Mouse (Mus musculus): ENCODE results near the gene Cyb5r1. TPM values are rescaled to one million over a fixed set of nuclear protein-coding genes. Genes with fewer than 3 reads are reported as not detected.
A peak's percentile ranks its signal among the peaks of the same experiment; 100 is the strongest.
"Not testable (repeated sequence)": the region's sequence is repeated elsewhere in the genome, so short reads cannot be mapped to it uniquely, and the experiment has no call there.

The Cyb5r1 gene
- polyA plus RNA-seq, 1 experiment from 2014 or later: 19.4 TPM

- ATAC-seq (replicated peaks); H3K27me3 ChIP-seq; H3K4me1 ChIP-seq; H3K4me3 ChIP-seq; H3K27ac ChIP-seq (replicated peaks); H3K9me3 ChIP-seq; H3K4me2 ChIP-seq (replicated peaks); H3K9ac ChIP-seq (replicated peaks); H3K36me3 ChIP-seq: not testable (repeated sequence)
- 89% methylated on average over 1 of the region's 1 CpGs for WGBS
Measured at GRCm38 (mm10) chr1:134443288-134443687, 37.9 kb downstream of the Cyb5r1 start.

- no peak overlapping the region for H3K4me3 ChIP-seq
- H3K4me2 ChIP-seq (replicated peaks): no peak overlapping the region
- H3K27me3 ChIP-seq: no peaks in the 10 kb centered on the region
- H3K36me3 ChIP-seq: no peaks in the 10 kb centered on the region
- ATAC-seq (replicated peaks): no peak
- no peak overlapping the region for H3K27ac ChIP-seq (replicated peaks)
- no peaks in the 10 kb centered on the region for H3K4me1 ChIP-seq
- H3K9me3 ChIP-seq: no peaks in the 10 kb centered on the region
- H3K9ac ChIP-seq (replicated peaks): no peak overlapping the region
- WGBS: 92% methylated on average over 2 of the region's 2 CpGs
Measured at GRCm38 (mm10) chr1:134445418-134445817, 40.1 kb downstream of the Cyb5r1 start.

- not testable (repeated sequence) for H3K4me1 ChIP-seq; H3K9ac ChIP-seq (replicated peaks); H3K9me3 ChIP-seq; ATAC-seq (replicated peaks); H3K4me3 ChIP-seq; H3K27me3 ChIP-seq; H3K36me3 ChIP-seq; H3K4me2 ChIP-seq (replicated peaks); H3K27ac ChIP-seq (replicated peaks)
- WGBS: 72% methylated on average over 3 of the region's 3 CpGs
Measured at GRCm38 (mm10) chr1:134448537-134448936, 43.2 kb downstream of the Cyb5r1 start.

GRCm38 (mm10) chr1:134450201-134450600 lies 44.8 kb downstream of the Cyb5r1 start:
- H3K4me2 ChIP-seq (replicated peaks): no peak overlapping the region
- H3K36me3 ChIP-seq: no peaks in the 10 kb centered on the region
- no peaks in the 10 kb centered on the region for H3K9me3 ChIP-seq
- H3K4me3 ChIP-seq: no peak overlapping the region
- ATAC-seq (replicated peaks): no peak
- peaks cover 3% of the 10 kb centered on the region; the same call in 1 of the 2 replicates for H3K27me3 ChIP-seq
- H3K27ac ChIP-seq (replicated peaks): no peak overlapping the region
- 87% methylated on average over 4 of the region's 4 CpGs for WGBS
- no peak overlapping the region for H3K9ac ChIP-seq (replicated peaks)
- peaks cover 7% of the 10 kb centered on the region for H3K4me1 ChIP-seq

- H3K9ac ChIP-seq (replicated peaks): no peak overlapping the region
- 49% methylated on average over 3 of the region's 3 CpGs for WGBS
- no peak overlapping the region for H3K27ac ChIP-seq (replicated peaks)
- H3K9me3 ChIP-seq: no peaks in the 10 kb centered on the region
- no peak for ATAC-seq (replicated peaks)
- H3K4me1 ChIP-seq: peaks cover 10% of the 10 kb centered on the region
- no peak overlapping the region for H3K4me2 ChIP-seq (replicated peaks)
- no peaks in the 10 kb centered on the region for H3K36me3 ChIP-seq
- H3K4me3 ChIP-seq: no peak overlapping the region
- H3K27me3 ChIP-seq: peaks cover 3% of the 10 kb centered on the region; the same call in 1 of the 2 replicates
Measured at GRCm38 (mm10) chr1:134450986-134451385, 45.6 kb downstream of the Cyb5r1 start.

- H3K4me1 ChIP-seq: peaks cover 23% of the 10 kb centered on the region
- peak within 1 kb of the TSS; percentile 79 for H3K27ac ChIP-seq (replicated peaks)
- peak; percentile 95 for ATAC-seq (replicated peaks)
- peak within 1 kb of the TSS; percentile 79 for H3K4me3 ChIP-seq
- peak within 1 kb of the TSS; percentile 85 for H3K4me2 ChIP-seq (replicated peaks)
- peaks cover 17% of the 10 kb centered on the region; the same call in 1 of the 2 replicates for H3K36me3 ChIP-seq
- no peaks in the 10 kb centered on the region for H3K9me3 ChIP-seq
- WGBS: 1% methylated on average over 60 of the region's 61 CpGs
- H3K9ac ChIP-seq (replicated peaks): peak within 1 kb of the TSS; percentile 94
- H3K27me3 ChIP-seq: peaks cover 3% of the 10 kb centered on the region; the same call in 1 of the 2 replicates
Measured at GRCm38 (mm10) chr1:134454904-134455824, 49.8 kb downstream of the Cyb5r1 start, which contains the start of gene Klhl12. TSS of gene Klhl12 (plus strand) at chr1:134455531.

- peak overlapping the region; percentile 94 for H3K9ac ChIP-seq (replicated peaks)
- peak overlapping the region; percentile 85 for H3K4me2 ChIP-seq (replicated peaks)
- H3K27me3 ChIP-seq: peaks cover 3% of the 10 kb centered on the region; the same call in 1 of the 2 replicates
- no peak for ATAC-seq (replicated peaks)
- 19% methylated on average over 5 of the region's 5 CpGs for WGBS
- no peaks in the 10 kb centered on the region for H3K9me3 ChIP-seq
- peaks cover 22% of the 10 kb centered on the region; the same call in 1 of the 2 replicates for H3K36me3 ChIP-seq
- peak overlapping the region; percentile 79 for H3K4me3 ChIP-seq
- H3K27ac ChIP-seq (replicated peaks): no peak overlapping the region
- peaks cover 23% of the 10 kb centered on the region for H3K4me1 ChIP-seq
Measured at GRCm38 (mm10) chr1:134456060-134456459, 50.7 kb downstream of the Cyb5r1 start.

- no peak overlapping the region for H3K9ac ChIP-seq (replicated peaks)
- no peak overlapping the region for H3K27ac ChIP-seq (replicated peaks)
- H3K9me3 ChIP-seq: no peaks in the 10 kb centered on the region
- peaks cover 28% of the 10 kb centered on the region; the same call in 1 of the 2 replicates for H3K36me3 ChIP-seq
- peaks cover 23% of the 10 kb centered on the region for H3K4me1 ChIP-seq
- no peak for ATAC-seq (replicated peaks)
- 93% methylated on average over 7 of the region's 7 CpGs for WGBS
- H3K27me3 ChIP-seq: peaks cover 3% of the 10 kb centered on the region; the same call in 1 of the 2 replicates
- no peak overlapping the region for H3K4me2 ChIP-seq (replicated peaks)
- no peak overlapping the region for H3K4me3 ChIP-seq
Measured at GRCm38 (mm10) chr1:134458139-134458727, 52.9 kb downstream of the Cyb5r1 start.

GRCm38 (mm10) chr1:134460294-134461284 lies 55.2 kb downstream of the Cyb5r1 start:
- no peak for ATAC-seq (replicated peaks)
- Histone ChIP-seq H3K4me3 (no peak overlapping the region), H3K27ac (replicated peaks) (no peak overlapping the region), H3K36me3 (peaks cover 46% of the 10 kb centered on the region), H3K9ac (replicated peaks) (no peak overlapping the region), H3K4me2 (replicated peaks) (no peak overlapping the region), H3K4me1 (peaks cover 16% of the 10 kb centered on the region), H3K9me3 (no peaks in the 10 kb centered on the region), H3K27me3 (no peaks in the 10 kb centered on the region)
- 96% methylated on average over 1 of the region's 1 CpGs for WGBS
